Mouse (Mus musculus) CH12F3 (cell line): ENCODE results near the gene Elf5.

ENCODE experiments used
- in situ Hi-C: fragments of 300-500 bp; cut with MboI; formaldehyde crosslinking; loops from 2 replicates; pipeline ENCODE4 v1.14.3; 2020; ENCODE audit warnings: low sequenced_read_pairs

Gene Elf5

DNA sequence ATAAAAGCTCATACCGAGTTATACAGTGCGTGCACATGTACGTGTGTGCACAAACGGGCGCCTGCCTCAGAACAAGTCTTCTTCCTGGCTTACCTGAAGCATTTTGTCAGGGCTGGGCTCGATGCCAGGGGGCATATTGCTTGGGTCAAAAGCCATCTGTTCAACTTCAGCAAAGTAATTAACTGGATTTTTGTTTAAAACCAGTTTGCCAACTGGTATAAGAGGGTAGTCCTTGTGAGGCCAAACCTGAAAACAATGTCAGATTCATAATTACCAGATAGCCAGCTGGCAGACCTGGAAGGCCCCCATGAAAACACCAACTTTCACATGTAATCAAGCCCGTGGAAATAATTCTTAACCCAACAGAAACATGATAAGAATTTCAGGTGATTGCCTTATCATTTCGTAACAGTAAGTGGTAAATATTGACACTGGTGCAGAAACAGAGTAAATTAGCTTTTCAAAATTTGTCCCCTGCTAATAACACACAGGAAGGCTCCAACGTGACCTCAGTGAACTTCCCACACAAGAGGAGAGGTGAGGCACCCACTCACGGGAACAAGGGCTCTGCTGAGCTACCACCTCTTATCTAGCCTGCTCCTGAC, 55.6 kb downstream of the Elf5 start:
- in situ Hi-C loops: loop anchor here (10.0 kb wide), 1 partner anchor 258 kb away; no protein-coding TSS in a partner anchor

DNA sequence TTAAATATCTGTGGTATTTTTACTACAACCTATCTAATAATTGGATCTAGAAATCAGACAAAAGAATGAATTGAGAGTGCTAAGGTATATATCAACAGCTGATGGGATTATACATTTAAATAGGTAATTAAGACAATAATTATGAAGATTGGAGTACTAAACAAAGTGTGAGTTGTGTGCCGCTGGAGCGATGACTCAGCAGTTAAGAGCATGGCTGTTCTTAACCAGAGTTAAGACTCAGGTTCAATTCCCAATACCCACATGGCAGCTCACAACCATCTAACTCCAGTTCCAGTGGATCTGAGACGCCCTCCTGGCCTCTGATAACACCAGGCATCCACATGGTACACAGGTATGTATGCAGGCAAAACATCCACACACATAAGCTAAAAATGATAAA, 61.9 kb downstream of the Elf5 start:
- in situ Hi-C loops: no loop called here

DNA sequence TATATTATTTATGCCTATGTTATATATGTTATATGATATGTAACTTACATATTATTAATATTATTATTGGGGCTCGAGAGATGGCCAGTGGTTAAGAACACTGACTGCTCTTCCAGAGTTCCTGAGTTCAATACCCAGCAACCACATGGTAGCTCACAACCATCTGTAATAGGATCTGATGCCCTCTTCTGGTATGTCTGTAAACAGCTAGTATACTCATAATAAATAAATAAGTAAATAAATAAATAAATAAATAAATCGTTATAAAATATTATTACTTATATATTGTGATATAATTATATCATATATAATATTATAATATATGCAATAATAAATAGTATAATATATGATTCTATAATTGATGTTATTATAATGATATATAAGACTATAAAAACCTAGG, 64.7 kb downstream of the Elf5 start:
- in situ Hi-C loops: no loop called here

DNA sequence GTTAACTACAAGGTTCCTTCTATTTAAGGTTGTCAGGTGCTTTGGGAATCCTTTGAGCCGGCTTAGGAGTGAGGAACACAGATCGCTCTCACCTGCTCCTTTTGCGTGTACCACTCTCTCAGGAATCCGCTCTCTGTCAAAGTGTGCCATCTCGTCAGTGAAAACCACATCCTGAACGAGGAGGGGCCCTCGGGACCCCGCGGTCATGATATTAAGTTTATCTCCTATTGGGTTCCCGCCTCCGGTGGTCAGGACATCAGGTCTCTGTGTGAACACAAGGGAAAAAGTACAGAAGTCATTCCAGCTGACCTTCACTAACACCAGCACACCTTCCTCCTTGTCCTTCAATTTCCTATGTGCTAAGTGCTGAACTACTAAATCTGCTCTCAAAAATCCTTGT, 65.2 kb downstream of the Elf5 start:
- in situ Hi-C loops: no loop called here

DNA sequence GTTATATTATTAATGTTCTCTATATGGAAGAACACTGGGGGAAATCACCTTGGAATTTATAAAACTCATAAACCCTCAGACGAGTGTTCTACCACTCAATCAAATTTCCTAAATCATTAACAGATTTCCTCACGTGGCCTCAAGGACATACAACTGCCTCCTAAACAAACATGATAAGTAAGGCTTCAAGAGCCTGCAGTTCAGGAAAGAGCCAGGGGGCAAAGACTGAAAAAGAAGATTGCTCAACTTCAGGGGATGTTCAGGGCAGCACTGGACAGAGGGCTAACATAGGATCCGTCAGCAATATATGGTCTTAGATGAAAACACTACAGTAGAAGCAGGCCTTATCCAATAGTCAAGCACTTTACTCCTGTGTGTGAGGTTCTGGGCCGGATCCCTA, 66.0 kb downstream of the Elf5 start:
- in situ Hi-C loops: no loop called here

DNA sequence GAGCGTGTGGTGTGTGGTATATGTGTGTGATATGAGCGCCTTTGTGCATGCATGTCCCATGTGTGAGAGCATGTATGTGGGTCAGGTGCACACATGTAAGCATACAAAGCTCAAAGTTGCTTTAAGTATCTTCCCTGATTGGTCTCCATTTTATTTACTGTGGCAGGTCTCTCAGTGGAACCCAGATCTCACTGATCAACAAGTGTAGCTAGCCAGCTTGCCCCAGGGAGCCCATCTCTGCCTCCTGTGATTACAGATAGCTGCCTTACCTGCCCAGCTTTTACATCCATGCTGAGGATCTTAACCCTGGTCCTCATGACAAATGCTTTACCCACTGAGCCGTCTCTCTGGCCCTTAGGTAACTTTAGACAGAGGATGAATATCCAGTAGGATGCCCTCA, 66.8 kb downstream of the Elf5 start:
- in situ Hi-C loops: no loop called here

DNA sequence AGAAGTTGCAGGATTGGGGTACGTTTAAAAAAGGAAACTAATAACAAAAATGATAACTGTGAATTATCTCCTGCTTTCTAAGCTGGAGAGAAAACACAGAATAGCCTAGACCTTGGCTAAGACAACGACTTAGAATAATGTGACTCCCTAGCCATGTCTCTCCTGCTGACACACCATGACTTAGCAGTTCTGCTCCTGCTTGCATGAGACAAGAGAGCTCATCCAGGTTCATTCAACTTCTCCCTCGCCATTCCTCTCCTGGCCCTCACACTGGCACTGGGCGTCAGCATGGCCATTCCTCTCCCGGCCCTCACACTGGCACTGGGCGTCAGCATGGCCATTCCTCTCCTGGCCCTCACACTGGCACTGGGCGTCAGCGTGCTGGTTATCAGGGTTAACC, 68.8 kb downstream of the Elf5 start:
- in situ Hi-C loops: no loop called here

DNA sequence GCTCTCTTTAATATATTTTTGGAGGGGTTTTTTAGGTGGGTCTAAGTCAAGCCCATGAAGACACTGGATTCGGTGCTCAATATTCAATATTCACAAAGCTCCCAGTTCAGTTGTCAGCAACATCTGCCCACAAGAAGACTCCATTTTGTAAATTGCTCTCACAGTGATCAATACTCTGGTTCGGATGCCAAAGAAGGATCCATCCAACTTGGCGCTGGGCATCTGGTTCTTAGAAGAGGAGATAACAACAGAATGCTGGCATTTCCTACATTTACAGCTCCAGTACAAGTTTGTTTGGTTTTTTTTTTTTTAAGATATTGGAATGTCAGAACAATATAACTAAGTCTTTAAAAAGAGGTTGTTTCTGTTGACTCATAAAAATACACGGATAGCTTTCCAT, 69.4 kb downstream of the Elf5 start:
- in situ Hi-C loops: no loop called here

DNA sequence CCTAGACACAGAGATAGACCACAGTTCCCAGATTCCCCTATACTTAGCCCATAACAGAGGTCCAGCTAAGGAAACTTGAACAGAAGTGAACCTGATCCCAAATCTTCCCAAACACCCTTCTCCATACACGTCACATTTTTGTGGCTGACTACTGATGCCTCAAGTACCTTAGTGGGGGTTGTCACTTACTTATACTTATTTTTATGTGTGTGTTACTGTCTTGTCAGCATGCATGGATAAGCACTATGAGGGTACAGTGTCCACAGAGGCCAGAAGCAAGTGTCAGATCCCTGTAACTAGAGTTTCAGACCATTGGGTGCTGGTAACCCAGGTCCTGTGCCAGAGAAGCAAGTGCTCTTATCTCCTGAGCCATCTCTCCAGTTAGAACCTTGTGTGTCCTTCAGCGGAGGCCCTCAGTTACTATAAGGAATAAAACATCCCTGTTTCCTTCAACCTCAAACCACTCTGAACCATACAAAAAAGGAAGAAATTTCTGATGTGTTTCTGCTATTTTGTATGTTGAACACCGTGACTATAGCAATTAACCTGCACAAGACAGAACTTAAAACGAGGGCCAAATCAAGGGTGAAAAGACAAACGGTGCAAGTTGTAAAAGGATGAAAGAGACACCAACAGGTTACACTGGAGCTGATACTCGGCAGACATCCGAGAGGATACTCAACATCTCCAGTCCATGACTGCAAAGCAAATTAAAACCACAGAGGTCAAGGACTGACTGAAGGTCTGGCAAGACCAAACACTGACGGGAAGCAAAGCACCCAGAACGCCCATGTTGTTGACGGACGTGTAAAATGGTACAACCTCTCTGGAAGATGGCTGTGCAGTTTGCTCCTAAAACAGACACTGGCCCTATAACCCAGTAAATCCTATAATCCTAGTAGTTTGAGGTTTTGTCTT, 70.1 kb downstream of the Elf5 start:
- in situ Hi-C loops: no loop called here

DNA sequence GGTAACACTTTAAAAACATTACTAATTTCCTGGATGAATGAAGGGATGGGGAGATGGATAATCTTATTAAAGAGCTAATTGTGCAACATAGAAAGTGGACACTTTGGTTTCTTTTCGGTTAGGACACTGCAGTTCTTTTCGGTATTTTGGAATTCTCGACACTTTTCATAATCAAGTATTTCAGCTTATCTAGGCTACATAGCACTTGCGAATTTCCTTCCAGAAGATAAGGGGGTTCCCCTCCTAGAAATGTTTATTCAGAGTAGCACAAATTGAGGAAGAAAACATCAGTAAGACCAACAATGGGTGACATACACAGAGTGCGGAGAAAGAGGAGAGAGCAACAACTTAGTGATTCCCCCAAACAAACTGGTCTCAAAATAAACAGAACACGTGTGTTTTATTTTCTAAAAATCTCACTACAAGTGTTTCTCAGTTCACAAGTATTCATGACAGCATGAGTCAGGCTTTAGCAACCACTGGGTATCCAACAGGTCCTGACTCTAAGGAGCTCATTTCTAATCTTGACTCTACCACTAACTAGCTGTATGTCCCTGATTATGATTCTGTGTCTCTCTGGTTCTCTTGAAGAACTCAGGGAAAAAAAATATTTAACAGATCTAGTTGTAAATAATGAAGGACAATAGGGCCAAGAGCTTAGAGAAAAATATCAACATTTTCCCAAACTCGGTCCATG, 71.9 kb downstream of the Elf5 start:
- in situ Hi-C loops: no loop called here

DNA sequence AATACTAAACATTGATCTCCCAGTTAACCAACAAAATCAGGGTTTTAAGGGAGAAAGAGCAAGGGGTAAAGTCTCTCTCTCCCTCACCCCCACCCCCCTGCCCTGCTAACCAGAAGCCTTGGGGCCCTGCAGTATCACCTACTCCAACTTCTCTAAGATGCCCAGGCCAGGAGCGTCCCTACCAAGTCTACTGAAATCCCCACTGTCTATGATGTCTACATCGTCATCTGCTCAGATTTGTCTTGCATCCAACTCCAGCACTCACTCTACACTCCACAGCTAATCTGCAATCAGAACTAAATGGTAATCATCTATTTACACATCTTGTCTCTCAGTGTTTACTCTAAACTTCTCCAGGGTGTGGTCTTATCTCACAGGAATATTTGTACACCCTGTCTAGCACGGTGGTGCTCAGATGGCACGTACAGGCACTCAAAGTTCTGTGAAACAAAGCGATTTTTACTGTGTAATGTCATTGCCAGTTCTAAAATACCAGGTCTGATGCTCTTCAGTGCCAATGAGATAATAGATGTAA, 72.6 kb downstream of the Elf5 start:
- in situ Hi-C loops: no loop called here

DNA sequence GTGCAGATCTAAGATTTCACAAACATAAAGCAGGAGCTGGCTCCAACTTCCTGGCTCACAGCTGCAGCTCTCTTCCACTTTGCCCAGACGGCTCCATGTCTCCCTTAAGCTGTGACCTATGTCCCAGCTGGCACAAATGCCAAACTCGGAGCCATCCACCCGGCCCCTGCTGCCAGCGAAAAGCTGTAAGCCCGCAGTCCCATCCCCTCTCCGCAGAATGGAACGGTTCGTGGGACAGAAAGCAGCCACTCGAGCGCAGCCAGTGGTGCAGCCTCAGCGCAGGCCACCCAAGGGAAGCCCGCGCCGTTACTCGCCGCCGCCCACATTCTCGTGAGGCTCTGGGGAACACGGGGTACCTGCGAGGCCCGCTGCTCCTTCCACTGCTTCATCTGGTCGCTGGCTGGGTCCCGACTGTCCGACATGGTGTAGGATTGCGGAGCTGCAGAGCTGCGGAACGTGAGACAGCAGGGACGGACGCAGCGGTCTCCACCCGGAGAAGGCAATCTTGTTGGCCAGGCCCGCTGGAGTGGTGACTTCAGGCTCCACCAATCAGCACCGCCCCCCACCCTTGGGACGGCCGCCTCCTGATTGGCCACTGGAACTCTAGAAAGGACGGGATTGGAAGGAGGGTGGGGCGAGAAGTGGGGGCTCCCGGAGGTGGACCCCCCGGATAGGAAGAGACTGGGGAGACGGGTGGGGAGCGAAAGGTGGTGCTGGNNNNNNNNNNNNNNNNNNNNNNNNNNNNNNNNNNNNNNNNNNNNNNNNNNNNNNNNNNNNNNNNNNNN, 73.3 kb downstream of the Elf5 start, which contains the start of gene Cat:
Gene Cat (minus strand): TSS at position 544 of the 785 bp plus-strand sequence.
- in situ Hi-C loops: no loop called here

DNA sequence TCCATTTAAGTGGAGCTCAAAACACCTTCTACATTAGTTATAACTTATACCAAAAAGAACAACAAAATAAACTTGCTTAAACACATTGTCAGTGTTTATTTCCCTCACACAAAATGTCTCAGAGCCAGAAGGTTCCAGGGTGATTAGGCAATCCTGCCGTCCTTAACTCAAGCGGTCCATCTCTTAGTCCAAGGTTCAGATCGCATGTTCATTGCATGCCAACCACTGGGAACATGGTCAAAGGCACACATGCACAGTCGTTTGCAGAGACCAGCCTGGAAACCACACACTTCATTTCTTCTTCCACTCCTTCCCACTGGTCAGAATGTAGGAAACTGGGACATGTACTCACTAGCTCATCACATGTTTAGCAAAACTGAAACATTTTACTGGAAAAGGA, 81.0 kb downstream of the Elf5 start:
- in situ Hi-C loops: no loop called here

DNA sequence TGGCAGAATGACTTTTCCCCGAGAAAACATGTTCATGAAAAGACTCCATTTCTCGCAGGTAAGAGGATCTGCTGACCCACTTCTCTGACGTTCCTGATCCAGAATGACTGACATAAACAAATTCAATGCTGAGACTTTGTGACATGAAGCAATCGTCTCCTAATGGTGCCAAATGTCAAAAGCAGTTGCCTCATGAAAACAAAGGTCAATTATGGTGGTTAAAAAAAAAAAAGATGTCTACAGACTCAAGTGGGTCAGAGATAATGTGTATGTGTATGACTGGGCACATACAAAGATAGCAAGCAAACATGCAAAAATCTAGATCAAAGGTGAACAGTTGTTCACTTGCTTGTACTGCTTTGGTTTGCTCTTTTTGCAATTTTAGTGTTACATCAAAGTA, 82.3 kb downstream of the Elf5 start:
- in situ Hi-C loops: no loop called here

DNA sequence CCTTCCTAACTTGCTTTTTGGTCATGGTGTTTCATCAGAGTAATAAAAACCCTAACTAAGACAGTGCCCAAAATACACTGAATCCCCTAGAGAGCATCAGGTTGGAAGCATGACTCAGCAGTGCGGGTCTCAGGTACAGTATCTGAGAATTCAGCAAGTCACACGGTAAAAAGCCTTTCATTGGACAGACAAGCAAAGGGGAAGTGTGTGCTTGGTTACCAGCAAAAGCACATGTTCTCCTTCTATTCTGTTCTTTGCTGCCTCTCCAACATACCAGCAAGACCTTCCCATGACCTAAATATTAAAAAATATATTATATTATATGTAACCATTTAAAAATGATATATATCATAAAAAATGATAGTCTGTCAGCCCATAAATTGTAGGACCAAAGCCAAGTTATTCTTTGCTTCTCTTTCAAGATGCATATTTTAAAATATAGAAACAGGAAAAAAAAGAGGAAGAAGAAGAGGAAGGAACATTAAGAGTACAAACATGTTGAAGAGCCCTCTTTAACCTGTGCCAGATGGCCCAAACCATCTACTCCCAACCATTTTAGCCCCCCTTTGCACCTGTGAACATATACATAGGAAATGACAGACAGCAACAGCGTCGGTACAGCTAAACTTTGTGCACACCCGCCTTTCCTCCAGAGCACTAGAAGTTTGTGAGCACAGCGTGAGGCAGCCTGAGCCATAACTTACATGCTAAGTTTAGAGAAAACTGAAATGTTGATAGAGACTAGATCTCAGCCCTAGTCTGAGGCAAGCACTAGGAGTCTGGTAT, 84.3 kb downstream of the Elf5 start:
- in situ Hi-C loops: no loop called here
